Mouse (Mus musculus): ENCODE measurements around the gene Unc5a. TPM values are rescaled to one million over a fixed set of nuclear protein-coding genes. Genes with fewer than 3 reads are reported as not detected.

Gene Unc5a
- total RNA-seq, 2 experiments from 2014 or later: 104 to 107 TPM

GRCm38 (mm10) chr13:55047706-55048105, 98.5 kb downstream of the Unc5a start:
- DNase-seq (ENCODE audit: low spot score in 2 of 2): no peak

Other genes with a start within 250 kb of the Unc5a start
- under 1 TPM; 0.58 to 0.73 TPM for gene Cdhr2, start 247.9 kb upstream of the Unc5a start, total RNA-seq (2021)
- 100 to 1,000 TPM; 131 to 133 TPM for gene Gprin1, start 199.5 kb upstream of the Unc5a start, total RNA-seq (2021)
- gene Sncb, start 182.8 kb upstream of the Unc5a start, total RNA-seq (2021): 100 to 1,000 TPM; 925 to 932 TPM
- not detected for gene Eif4e1b, start 165.4 kb upstream of the Unc5a start, total RNA-seq (2021)
- gene Tspan17, start 160.0 kb upstream of the Unc5a start, total RNA-seq (2021): 10 to 100 TPM; 95.4 to 97.6 TPM
- 1 to 10 TPM in 1 of 2 experiments, under 1 TPM in 1; 0.91 to 1.1 TPM for gene Hk3, start 72.0 kb downstream of the Unc5a start, total RNA-seq (2021)
- gene Uimc1, start 150.9 kb downstream of the Unc5a start, total RNA-seq (2021): 10 to 100 TPM; 22.0 to 25.5 TPM
- gene Zfp346, start 155.9 kb downstream of the Unc5a start, total RNA-seq (2021): 10 to 100 TPM; 38.3 to 39.7 TPM
- gene Gm17617, start 184.1 kb downstream of the Unc5a start, total RNA-seq (2021): not detected
- under 1 TPM; 0.21 to 0.40 TPM for gene Fgfr4, start 203.2 kb downstream of the Unc5a start, total RNA-seq (2021)